Mouse (Mus musculus): ENCODE results near the gene Hpcal1. TPM values are rescaled to one million over a fixed set of nuclear protein-coding genes. Genes with fewer than 3 reads are reported as not detected.

Gene Hpcal1
- polyA plus RNA-seq, 1 experiment = 113 TPM

DNA sequence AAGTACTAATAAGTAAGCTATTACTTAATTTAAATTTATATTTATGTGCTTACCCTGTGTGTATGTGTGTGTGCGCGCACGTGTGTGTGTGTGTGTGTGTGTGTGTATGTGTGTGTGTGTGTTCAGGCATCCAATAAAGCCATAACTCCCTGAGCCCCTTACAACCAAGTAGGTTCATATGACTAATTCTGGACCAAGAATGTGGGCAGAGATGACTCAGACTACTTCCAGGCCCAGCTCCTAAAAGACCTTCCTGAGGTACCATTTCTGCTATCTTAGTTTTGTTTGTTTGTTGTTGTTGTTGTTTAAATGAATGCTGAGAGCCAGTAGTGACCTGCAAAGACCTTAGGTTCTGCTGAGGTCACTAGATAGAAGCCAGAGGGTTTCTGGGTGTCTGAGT lies 1.7 kb upstream of the Hpcal1 start:
- TF ChIP-seq CTCF (IDR thresholded peaks at IDR 0.05; ENCODE audit: borderline replicate concordance, extremely low read depth, insufficient read depth, insufficient read length) (no peak), POLR2A (IDR thresholded peaks at IDR 0.05; ENCODE audit: borderline replicate concordance, extremely low read depth, insufficient read depth, insufficient read length, poor library complexity, severe bottlenecking) (no peak)
- no peak for DNase-seq (ENCODE audit: low read depth)

GRCm38 (mm10) chr12:17689931-17690563 lies 609 bp upstream of the Hpcal1 start:
- TF ChIP-seq CTCF (IDR thresholded peaks at IDR 0.05; ENCODE audit: borderline replicate concordance, extremely low read depth, insufficient read depth, insufficient read length) = no peak
- DNase-seq (ENCODE audit: low read depth) = no peak

- DNase-seq (ENCODE audit: low read depth) = peak; percentile 50
- TF ChIP-seq CTCF (IDR thresholded peaks at IDR 0.05; ENCODE audit: borderline replicate concordance, extremely low read depth, insufficient read depth, insufficient read length) (no peak), POLR2A (IDR thresholded peaks at IDR 0.05; ENCODE audit: borderline replicate concordance, extremely low read depth, insufficient read depth, insufficient read length, poor library complexity, severe bottlenecking) (no peak)
Measured at GRCm38 (mm10) chr12:17691320-17691876, 742 bp downstream of the Hpcal1 start.

DNA sequence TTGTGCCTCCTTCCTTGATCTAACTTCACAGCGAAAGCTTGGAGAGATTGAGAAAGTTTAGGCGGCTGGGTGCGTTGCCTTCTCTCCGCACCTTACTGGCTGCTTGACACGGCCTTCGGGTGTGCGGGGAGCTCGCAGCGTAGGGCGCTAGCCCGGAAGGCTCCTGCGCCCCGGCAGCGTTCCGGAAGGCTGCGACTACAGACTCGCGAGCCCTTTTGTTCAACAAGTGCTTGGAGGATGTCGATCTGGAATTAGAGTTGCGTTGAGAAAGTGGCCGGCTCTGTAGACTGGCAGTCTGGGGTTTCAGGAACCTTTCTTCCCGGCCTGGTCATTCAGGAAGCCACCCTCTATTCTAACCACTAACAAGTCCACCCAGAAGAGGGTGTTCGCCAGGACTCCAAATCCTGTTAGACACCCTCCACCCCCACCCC lies 1.2 kb downstream of the Hpcal1 start:
- TF ChIP-seq CTCF (IDR thresholded peaks at IDR 0.05; ENCODE audit: borderline replicate concordance, extremely low read depth, insufficient read depth, insufficient read length) (no peak), POLR2A (IDR thresholded peaks at IDR 0.05; ENCODE audit: borderline replicate concordance, extremely low read depth, insufficient read depth, insufficient read length, poor library complexity, severe bottlenecking) (no peak)

GRCm38 (mm10) chr12:17692356-17692755 lies 1.7 kb downstream of the Hpcal1 start:
- DNase-seq (ENCODE audit: low read depth) = peak; percentile 44
- no peak for TF ChIP-seq CTCF (IDR thresholded peaks at IDR 0.05; ENCODE audit: borderline replicate concordance, extremely low read depth, insufficient read depth, insufficient read length)
- TF ChIP-seq POLR2A (IDR thresholded peaks at IDR 0.05; ENCODE audit: borderline replicate concordance, extremely low read depth, insufficient read depth, insufficient read length, poor library complexity, severe bottlenecking) = no peak

More for the DNA sequence above, 1.2 kb downstream of the Hpcal1 start:
- DNase-seq (ENCODE audit: low read depth) = peak; percentile 55

GRCm38 (mm10) chr12:17692953-17693352 lies 2.3 kb downstream of the Hpcal1 start:
- no peak for DNase-seq (ENCODE audit: low read depth)
- no peak for TF ChIP-seq POLR2A (IDR thresholded peaks at IDR 0.05; ENCODE audit: borderline replicate concordance, extremely low read depth, insufficient read depth, insufficient read length, poor library complexity, severe bottlenecking)
- TF ChIP-seq CTCF (IDR thresholded peaks at IDR 0.05; ENCODE audit: borderline replicate concordance, extremely low read depth, insufficient read depth, insufficient read length) = no peak

- DNase-seq (ENCODE audit: low read depth) = no peak
Measured at GRCm38 (mm10) chr12:17694589-17695115, 4.0 kb downstream of the Hpcal1 start.

DNA sequence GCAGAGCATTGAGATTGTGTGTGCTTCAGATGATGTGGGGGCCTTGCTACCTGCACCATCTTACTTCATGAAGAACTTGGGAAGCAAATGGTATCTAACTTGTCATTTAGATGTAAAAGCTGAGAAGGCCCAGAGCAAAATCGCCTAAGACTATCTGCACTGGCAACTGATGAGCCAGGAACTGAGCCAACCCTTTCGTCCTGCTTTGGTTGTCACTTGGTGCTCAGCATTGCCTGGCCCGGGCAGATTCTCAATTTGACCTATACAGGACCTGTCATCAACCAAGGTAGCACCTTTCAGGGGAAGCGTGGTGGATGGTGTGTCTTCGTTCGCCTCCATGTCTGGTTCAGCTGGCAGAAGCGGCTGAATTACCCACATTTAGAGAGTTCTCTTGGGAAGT lies 5.7 kb downstream of the Hpcal1 start:
- DNase-seq (ENCODE audit: low read depth) = no peak
- TF ChIP-seq CTCF (IDR thresholded peaks at IDR 0.05; ENCODE audit: borderline replicate concordance, extremely low read depth, insufficient read depth, insufficient read length) (no peak), POLR2A (IDR thresholded peaks at IDR 0.05; ENCODE audit: borderline replicate concordance, extremely low read depth, insufficient read depth, insufficient read length, poor library complexity, severe bottlenecking) (no peak)

More at GRCm38 (mm10) chr12:17694589-17695115, 4.0 kb downstream of the Hpcal1 start:
- TF ChIP-seq CTCF (IDR thresholded peaks at IDR 0.05; ENCODE audit: borderline replicate concordance, extremely low read depth, insufficient read depth, insufficient read length) = no peak
- no peak for TF ChIP-seq POLR2A (IDR thresholded peaks at IDR 0.05; ENCODE audit: borderline replicate concordance, extremely low read depth, insufficient read depth, insufficient read length, poor library complexity, severe bottlenecking)

- TF ChIP-seq POLR2A (IDR thresholded peaks at IDR 0.05; ENCODE audit: borderline replicate concordance, extremely low read depth, insufficient read depth, insufficient read length, poor library complexity, severe bottlenecking) (no peak), CTCF (IDR thresholded peaks at IDR 0.05; ENCODE audit: borderline replicate concordance, extremely low read depth, insufficient read depth, insufficient read length) (no peak)
- peak; percentile 29 for DNase-seq (ENCODE audit: low read depth)
Measured at GRCm38 (mm10) chr12:17698934-17699333, 8.3 kb downstream of the Hpcal1 start.

DNA sequence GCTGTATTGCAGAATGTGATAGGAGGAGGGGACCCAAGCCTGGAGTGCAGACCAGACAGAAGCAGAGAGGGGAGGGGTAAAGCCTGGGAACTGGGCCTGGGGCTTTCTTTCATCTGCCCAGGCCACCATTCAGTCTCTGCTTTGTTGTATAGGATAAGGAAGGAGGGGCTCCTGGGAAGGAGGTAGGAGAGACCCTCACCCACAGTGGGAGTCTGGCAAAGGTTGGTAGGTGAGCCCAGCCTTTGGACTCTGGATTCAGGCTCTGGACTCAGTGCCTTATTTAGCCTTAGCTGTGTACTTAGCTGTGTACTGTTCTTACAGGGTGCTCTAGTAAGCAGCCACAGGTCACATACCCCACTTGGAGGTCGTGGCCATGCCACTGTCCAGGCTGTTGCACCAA lies 8.8 kb downstream of the Hpcal1 start:
- peak; percentile 61 for DNase-seq (ENCODE audit: low read depth)
- TF ChIP-seq POLR2A (IDR thresholded peaks at IDR 0.05; ENCODE audit: borderline replicate concordance, extremely low read depth, insufficient read depth, insufficient read length, poor library complexity, severe bottlenecking) (no peak), CTCF (IDR thresholded peaks at IDR 0.05; ENCODE audit: borderline replicate concordance, extremely low read depth, insufficient read depth, insufficient read length) (no peak)

DNA sequence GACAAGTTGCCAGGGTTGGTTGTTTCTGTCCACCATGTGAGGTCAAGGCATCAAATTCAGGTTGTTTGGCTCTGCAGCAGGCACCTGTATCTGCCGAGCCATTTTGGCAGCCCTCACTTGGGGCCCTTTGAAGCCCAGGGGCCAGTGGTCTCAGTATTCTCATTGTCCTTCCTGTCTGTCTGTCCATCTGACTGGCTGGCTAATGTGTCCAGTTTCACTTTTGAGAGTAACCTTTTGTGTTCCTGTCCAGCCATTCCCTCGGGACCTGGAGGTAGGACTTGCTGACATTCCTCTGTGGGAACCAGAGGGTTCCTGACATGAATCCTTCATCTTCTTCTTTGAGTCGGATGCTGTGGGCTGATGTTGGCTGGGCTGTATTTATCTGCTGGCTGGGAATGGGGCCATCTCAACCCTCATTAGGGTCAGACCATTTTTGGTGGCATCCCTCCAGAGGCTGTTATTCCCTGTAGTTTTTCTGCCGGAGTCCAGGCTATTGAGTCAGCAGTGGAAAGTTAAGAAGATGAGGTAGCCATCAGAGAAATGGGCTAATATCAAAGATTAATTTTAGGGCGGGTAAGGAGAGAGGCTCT lies 10.6 kb downstream of the Hpcal1 start:
- TF ChIP-seq POLR2A (IDR thresholded peaks at IDR 0.05; ENCODE audit: borderline replicate concordance, extremely low read depth, insufficient read depth, insufficient read length, poor library complexity, severe bottlenecking) = no peak
- no peak for TF ChIP-seq CTCF (IDR thresholded peaks at IDR 0.05; ENCODE audit: borderline replicate concordance, extremely low read depth, insufficient read depth, insufficient read length)
- DNase-seq (ENCODE audit: low read depth) = no peak
